Mouse (Mus musculus) bone marrow, adult 2 months (tissue): Measurements from ENCODE around the gene Acsm3.

ENCODE experiments used
- CTCF ChIP-seq: fragments of 200-500 bp; IDR thresholded peaks from 2 replicates; pipeline ENCODE4 v1.5.1; 2011; ENCODE audit warnings: low read length, control low read depth; ENCODE audit not compliant: control insufficient read depth, insufficient read depth
- POLR2A ChIP-seq: fragments of 200-500 bp; IDR thresholded peaks from 2 replicates; pipeline ENCODE4 v1.6.1; 2011; ENCODE audit warnings: low read depth, mild to moderate bottlenecking, control low read depth, low read length, borderline replicate concordance; ENCODE audit not compliant: control insufficient read depth

DNA sequence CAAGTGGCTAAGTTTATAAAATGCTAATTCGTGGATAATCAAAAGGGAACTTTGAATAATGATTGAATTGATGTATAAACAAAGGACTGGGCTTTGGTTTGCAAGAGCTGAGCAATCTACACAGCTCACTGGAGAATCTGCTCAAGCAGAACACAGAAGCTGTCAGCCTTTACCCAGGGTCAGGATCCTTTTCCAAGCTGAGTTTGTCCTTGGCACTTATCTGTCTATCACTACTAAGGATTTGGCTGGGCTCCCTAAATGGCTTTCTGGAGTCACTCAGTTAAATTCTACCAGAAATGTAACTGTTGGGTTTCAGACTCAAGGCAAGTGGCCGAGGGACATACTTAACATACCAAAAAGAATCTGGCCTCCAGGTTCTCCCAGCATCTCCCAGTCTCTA lies 10.8 kb upstream of the Acsm3 start:
- TF ChIP-seq CTCF, result no peak
- no peak for TF ChIP-seq POLR2A
